Mouse (Mus musculus): ENCODE data around the gene Tm4sf5. TPM values are rescaled to one million over a fixed set of nuclear protein-coding genes. Genes with fewer than 3 reads are reported as not detected.
"Not testable (repeated sequence)": the region's sequence is repeated elsewhere in the genome, so short reads cannot be mapped to it uniquely, and the experiment has no call there.

The Tm4sf5 gene
- polyA plus RNA-seq, 1 experiment, result not detected

DNA sequence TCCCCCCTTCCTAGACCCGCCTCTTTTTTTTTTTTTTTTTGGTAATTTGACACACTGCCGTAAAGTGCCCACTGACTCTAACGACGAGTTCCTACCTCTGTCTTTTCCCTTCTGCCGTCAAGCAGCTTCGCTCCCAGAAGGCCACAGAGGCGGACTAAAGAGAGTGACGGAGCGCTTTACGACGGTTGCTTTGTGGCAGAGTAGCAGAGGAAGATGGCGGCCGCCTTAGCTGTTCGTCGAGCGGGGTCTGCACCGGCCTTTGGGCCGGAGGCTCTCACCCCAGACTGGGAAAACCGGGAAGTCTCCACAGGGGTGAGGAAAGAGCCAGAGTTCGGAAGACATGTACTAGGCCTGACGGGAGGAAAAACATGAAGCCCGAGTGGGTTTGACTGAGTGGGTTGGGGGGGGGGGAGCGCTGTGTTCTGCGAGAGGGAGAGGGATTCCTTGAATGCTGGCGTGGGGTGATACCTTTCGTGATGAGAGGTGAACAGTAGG is 20.2 kb downstream of the Tm4sf5 start, which contains the start of gene Psmb6:
TSS of gene Psmb6 (plus strand) at position 184 of the 495 bp plus-strand sequence.
- TF ChIP-seq MAX (IDR thresholded peaks at IDR 0.05), result peak; percentile 31
- TF ChIP-seq FOSL1 (IDR thresholded peaks at IDR 0.05; ENCODE audit: insufficient read depth, low read length, poor library complexity, severe bottlenecking), result no peak
- peak within 1 kb of the TSS; percentile 97 for H3K4me3 ChIP-seq (ENCODE audit: insufficient read depth, poor library complexity, severe bottlenecking)
- H3K79me3 ChIP-seq (ENCODE audit: low read depth), result peaks cover 16% of the 10 kb centered on the region
- peaks cover 24% of the 10 kb centered on the region for H3K79me2 ChIP-seq (ENCODE audit: control insufficient read depth, insufficient read depth)
- H3K27me3 ChIP-seq (ENCODE audit: control insufficient read depth, insufficient read depth, insufficient read length), result no peaks in the 10 kb centered on the region
- H3K36me3 ChIP-seq (ENCODE audit: control insufficient read depth, insufficient read depth), result peaks cover 35% of the 10 kb centered on the region
- peak within 1 kb of the TSS; percentile 70 for H3ac ChIP-seq (ENCODE audit: control insufficient read depth, insufficient read length, low read depth)

GRCm38 (mm10) chr11:70525726-70526125 is 20.7 kb downstream of the Tm4sf5 start:
- H3K27me3 ChIP-seq (ENCODE audit: control insufficient read depth, insufficient read depth, insufficient read length), result no peaks in the 10 kb centered on the region

DNA sequence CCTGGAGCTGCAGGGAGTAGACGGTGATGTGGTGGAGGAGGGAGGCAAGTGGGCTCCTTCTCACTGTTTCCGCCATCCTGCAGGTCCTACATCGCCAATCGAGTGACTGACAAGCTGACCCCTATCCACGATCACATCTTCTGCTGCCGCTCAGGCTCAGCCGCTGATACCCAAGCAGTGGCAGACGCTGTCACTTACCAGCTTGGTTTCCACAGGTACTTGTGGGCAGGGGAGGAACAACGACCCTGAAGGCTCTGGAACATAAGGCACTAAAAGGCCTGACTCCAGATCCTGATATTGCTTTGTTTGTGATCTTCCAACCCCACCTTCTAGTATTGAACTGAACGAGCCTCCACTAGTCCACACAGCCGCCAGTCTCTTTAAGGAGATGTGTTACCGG is 21.2 kb downstream of the Tm4sf5 start:
- TF ChIP-seq MYOG (IDR thresholded peaks at IDR 0.05; ENCODE audit: control insufficient read depth, extremely low read depth, insufficient read length), result no peak
- no peak for TF ChIP-seq USF1 (IDR thresholded peaks at IDR 0.05; ENCODE audit: low read depth)
- TF ChIP-seq CEBPB (IDR thresholded peaks at IDR 0.05; ENCODE audit: low read depth), result no peak
- no peak for TF ChIP-seq MAX (IDR thresholded peaks at IDR 0.05)
- no peak for TF ChIP-seq CTCF (IDR thresholded peaks at IDR 0.05; ENCODE audit: control insufficient read depth, insufficient read depth, insufficient read length)
- no peak for TF ChIP-seq FOSL1 (IDR thresholded peaks at IDR 0.05; ENCODE audit: insufficient read depth, low read length, poor library complexity, severe bottlenecking)
- TF ChIP-seq MYOD1 (IDR thresholded peaks at IDR 0.05; ENCODE audit: control insufficient read depth, insufficient read length, low read depth), result no peak
- H3K4me3 ChIP-seq (ENCODE audit: insufficient read depth, poor library complexity, severe bottlenecking), result peak overlapping the region; percentile 97
- peaks cover 24% of the 10 kb centered on the region for H3K79me2 ChIP-seq (ENCODE audit: control insufficient read depth, insufficient read depth)
- no peak overlapping the region for H3ac ChIP-seq (ENCODE audit: control insufficient read depth, insufficient read length, low read depth)
- peaks cover 35% of the 10 kb centered on the region for H3K36me3 ChIP-seq (ENCODE audit: control insufficient read depth, insufficient read depth)
- no peaks in the 10 kb centered on the region for H3K27me3 ChIP-seq (ENCODE audit: control insufficient read depth, insufficient read depth, insufficient read length)
- H3K79me3 ChIP-seq (ENCODE audit: low read depth), result peaks cover 16% of the 10 kb centered on the region

More at GRCm38 (mm10) chr11:70525726-70526125, 20.7 kb downstream of the Tm4sf5 start:
- Histone ChIP-seq H3ac (ENCODE audit: control insufficient read depth, insufficient read length, low read depth) (peak overlapping the region; percentile 70), H3K79me2 (ENCODE audit: control insufficient read depth, insufficient read depth) (peaks cover 24% of the 10 kb centered on the region), H3K4me3 (ENCODE audit: insufficient read depth, poor library complexity, severe bottlenecking) (peak overlapping the region; percentile 97), H3K79me3 (ENCODE audit: low read depth) (peaks cover 16% of the 10 kb centered on the region), H3K36me3 (ENCODE audit: control insufficient read depth, insufficient read depth) (peaks cover 35% of the 10 kb centered on the region)
- TF ChIP-seq FOSL1 (IDR thresholded peaks at IDR 0.05; ENCODE audit: insufficient read depth, low read length, poor library complexity, severe bottlenecking) (no peak), MYOD1 (IDR thresholded peaks at IDR 0.05; ENCODE audit: control insufficient read depth, insufficient read length, low read depth) (no peak), USF1 (IDR thresholded peaks at IDR 0.05; ENCODE audit: low read depth) (no peak), MAX (IDR thresholded peaks at IDR 0.05) (no peak), CTCF (IDR thresholded peaks at IDR 0.05; ENCODE audit: control insufficient read depth, insufficient read depth, insufficient read length) (no peak), MYOG (IDR thresholded peaks at IDR 0.05; ENCODE audit: control insufficient read depth, extremely low read depth, insufficient read length) (no peak), CEBPB (IDR thresholded peaks at IDR 0.05; ENCODE audit: low read depth) (no peak)

- no peaks in the 10 kb centered on the region for H3K27me3 ChIP-seq (ENCODE audit: control insufficient read depth, insufficient read depth, insufficient read length)
- H3ac ChIP-seq (ENCODE audit: control insufficient read depth, insufficient read length, low read depth), result no peak overlapping the region
- peaks cover 24% of the 10 kb centered on the region for H3K79me2 ChIP-seq (ENCODE audit: control insufficient read depth, insufficient read depth)
- TF ChIP-seq CTCF (IDR thresholded peaks at IDR 0.05; ENCODE audit: control insufficient read depth, insufficient read depth, insufficient read length) (no peak), MYOG (IDR thresholded peaks at IDR 0.05; ENCODE audit: control insufficient read depth, extremely low read depth, insufficient read length) (no peak), MYOD1 (IDR thresholded peaks at IDR 0.05; ENCODE audit: control insufficient read depth, insufficient read length, low read depth) (no peak), MAX (IDR thresholded peaks at IDR 0.05) (no peak), USF1 (IDR thresholded peaks at IDR 0.05; ENCODE audit: low read depth) (no peak), FOSL1 (IDR thresholded peaks at IDR 0.05; ENCODE audit: insufficient read depth, low read length, poor library complexity, severe bottlenecking) (no peak), CEBPB (IDR thresholded peaks at IDR 0.05; ENCODE audit: low read depth) (no peak)
- H3K79me3 ChIP-seq (ENCODE audit: low read depth), result peaks cover 16% of the 10 kb centered on the region
- peaks cover 35% of the 10 kb centered on the region for H3K36me3 ChIP-seq (ENCODE audit: control insufficient read depth, insufficient read depth)
- no peak overlapping the region for H3K4me3 ChIP-seq (ENCODE audit: insufficient read depth, poor library complexity, severe bottlenecking)
Observed at GRCm38 (mm10) chr11:70528610-70529009, 23.6 kb downstream of the Tm4sf5 start.

- Histone ChIP-seq H3K79me2 (ENCODE audit: control insufficient read depth, insufficient read depth) (peaks cover 15% of the 10 kb centered on the region), H3K36me3 (ENCODE audit: control insufficient read depth, insufficient read depth) (peaks cover 34% of the 10 kb centered on the region)
- not testable (repeated sequence) for H3K27me3 ChIP-seq (ENCODE audit: control insufficient read depth, insufficient read depth, insufficient read length); H3K79me3 ChIP-seq (ENCODE audit: low read depth); H3K4me3 ChIP-seq (ENCODE audit: insufficient read depth, poor library complexity, severe bottlenecking); H3ac ChIP-seq (ENCODE audit: control insufficient read depth, insufficient read length, low read depth)
Observed at GRCm38 (mm10) chr11:70531065-70531464, 26.0 kb downstream of the Tm4sf5 start.

DNA sequence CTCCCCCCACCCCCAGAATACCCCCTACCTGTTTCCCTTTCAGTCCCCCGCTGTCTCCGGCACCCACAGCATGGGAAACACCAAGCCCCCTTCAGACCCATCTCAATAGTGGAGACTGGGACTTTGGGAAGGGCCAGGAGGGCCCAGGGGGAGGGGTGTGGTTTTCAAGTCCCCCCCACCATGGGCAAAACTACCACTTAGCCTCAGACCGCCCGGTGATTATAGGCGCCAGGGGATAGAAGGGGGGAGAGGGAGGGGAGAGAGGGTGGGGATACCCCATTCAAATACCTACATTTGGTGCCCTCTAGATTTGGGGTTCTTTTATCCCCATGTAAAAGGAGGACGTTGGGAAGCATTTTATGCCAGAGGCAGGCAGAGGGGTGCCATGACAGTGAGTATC is 27.8 kb downstream of the Tm4sf5 start, which contains the start of gene Gm40193:
TSS of gene Gm40193 (minus strand) at position 101 of the 400 bp plus-strand sequence.
- Histone ChIP-seq H3K27me3 (ENCODE audit: control insufficient read depth, insufficient read depth, insufficient read length) (no peaks in the 10 kb centered on the region), H3K79me2 (ENCODE audit: control insufficient read depth, insufficient read depth) (no peaks in the 10 kb centered on the region), H3K36me3 (ENCODE audit: control insufficient read depth, insufficient read depth) (peaks cover 16% of the 10 kb centered on the region), H3K79me3 (ENCODE audit: low read depth) (no peaks in the 10 kb centered on the region), H3K4me3 (ENCODE audit: insufficient read depth, poor library complexity, severe bottlenecking) (no peak within 1 kb of the TSS), H3ac (ENCODE audit: control insufficient read depth, insufficient read length, low read depth) (no peak within 1 kb of the TSS)
- TF ChIP-seq MAX (IDR thresholded peaks at IDR 0.05) (no peak), FOSL1 (IDR thresholded peaks at IDR 0.05; ENCODE audit: insufficient read depth, low read length, poor library complexity, severe bottlenecking) (no peak), CEBPB (IDR thresholded peaks at IDR 0.05; ENCODE audit: low read depth) (no peak), MYOG (IDR thresholded peaks at IDR 0.05; ENCODE audit: control insufficient read depth, extremely low read depth, insufficient read length) (no peak), USF1 (IDR thresholded peaks at IDR 0.05; ENCODE audit: low read depth) (no peak), CTCF (IDR thresholded peaks at IDR 0.05; ENCODE audit: control insufficient read depth, insufficient read depth, insufficient read length) (no peak), MYOD1 (IDR thresholded peaks at IDR 0.05; ENCODE audit: control insufficient read depth, insufficient read length, low read depth) (no peak)

Measured in C2C12 (cell line).